Mouse (Mus musculus): ENCODE measurements around the gene Arhgap32. TPM values are rescaled to one million over a fixed set of nuclear protein-coding genes. Genes with fewer than 3 reads are reported as not detected.

Arhgap32 gene
- total and polyA plus RNA-seq, 3 experiments = 0.38 to 0.41 TPM; not detected in 1

GRCm38 (mm10) chr9:32315999-32316398 lies 200.1 kb downstream of the Arhgap32 start:
- H3K36me3 ChIP-seq (replicated peaks in 1 of 2; ENCODE audit: control insufficient read depth in 1 of 2, insufficient read depth in 1 of 2, low read length in 1 of 2) = no peaks in the 10 kb centered on the region
- no peaks in the 10 kb centered on the region for H3K9me3 ChIP-seq (replicated peaks; ENCODE audit: low read length)
- no peak overlapping the region for H3K27ac ChIP-seq (ENCODE audit: insufficient read depth, low read depth)
- TF ChIP-seq JUND (conservative IDR thresholded peaks at IDR 0.05; ENCODE audit: low read depth, low read length) = no peak
- no peak for TF ChIP-seq ZKSCAN1 (IDR thresholded peaks at IDR 0.05; ENCODE audit: borderline replicate concordance, low read depth, low read length)
- no peak for TF ChIP-seq IRF4 (IDR thresholded peaks at IDR 0.05; ENCODE audit: low read depth, low read length)
- TF ChIP-seq NELFE (IDR thresholded peaks at IDR 0.05; ENCODE audit: low read depth, low read length) = no peak
- TF ChIP-seq USF1 (IDR thresholded peaks at IDR 0.05; ENCODE audit: low read depth, low read length) = no peak
- no peak for TF ChIP-seq GABPA (IDR thresholded peaks at IDR 0.05; ENCODE audit: insufficient replicate concordance, low read depth, low read length)
- TF ChIP-seq ZMIZ1 (IDR thresholded peaks at IDR 0.05; ENCODE audit: low read depth, low read length) = no peak
- no peak for TF ChIP-seq JUN (IDR thresholded peaks at IDR 0.05; ENCODE audit: insufficient read depth, low read depth, low read length)
- TF ChIP-seq EP300 (IDR thresholded peaks at IDR 0.05; ENCODE audit: low read length) = no peak
- DNase-seq (ENCODE audit: extremely low read depth) = no peak
- dilution Hi-C loops (cut with MboI; ENCODE audit: extremely low pct_ligation_motif_present, extremely low pct_unique_long_range_greater_than_20kb, low sequenced_read_pairs) = no loop called here
- H3K4me3 ChIP-seq (replicated peaks in 1 of 3; ENCODE audit: low read depth in 2 of 3, low read length in 2 of 3, poor library complexity in 1 of 3) = no peak overlapping the region
- H3K27me3 ChIP-seq (replicated peaks) = no peaks in the 10 kb centered on the region
- H3K9ac ChIP-seq (ENCODE audit: insufficient read depth, low read depth) = no peak overlapping the region
- in situ Hi-C loops (cut with MboI; ENCODE audit: low pct_ligation_motif_present, low pct_unique_long_range_greater_than_20kb, low sequenced_read_pairs) = no loop called here
- H3K4me2 ChIP-seq (ENCODE audit: insufficient read depth, low read depth, poor library complexity, severe bottlenecking) = no peak overlapping the region
- H3K79me2 ChIP-seq (replicated peaks; ENCODE audit: control insufficient read depth, extremely low read depth, insufficient read depth, poor library complexity, severe bottlenecking) = no peaks in the 10 kb centered on the region
- peaks cover 16 to 35% of the 10 kb centered on the region in 2 experiments for H3K4me1 ChIP-seq (ENCODE audit: control insufficient read depth in 1 of 2, insufficient read depth in 2 of 2)

Other genes starting within 250 kb of the Arhgap32 start
- gene Barx2, start 202.7 kb upstream of the Arhgap32 start, total RNA-seq (2012; rRNA removed) = not detected in 2 replicates
- not detected in 2 replicates for gene Barx2, start 202.7 kb upstream of the Arhgap32 start, total RNA-seq (2014; rRNA removed)
- gene Barx2, start 202.7 kb upstream of the Arhgap32 start, polyA plus RNA-seq (2012; ENCODE audit: insufficient read length, low read depth) = not detected in 2 replicates
- not detected in 2 replicates for gene Kcnj5, start 228.2 kb downstream of the Arhgap32 start, total RNA-seq (2012; rRNA removed)
- gene Kcnj5, start 228.2 kb downstream of the Arhgap32 start, total RNA-seq (2014; rRNA removed) = not detected in 2 replicates
- gene Kcnj5, start 228.2 kb downstream of the Arhgap32 start, polyA plus RNA-seq (2012; ENCODE audit: insufficient read length, low read depth) = not detected in 2 replicates

Data from CH12.LX (cell line).